Mouse (Mus musculus) forebrain, embryonic 16.5 days (tissue): ENCODE data around the gene Izumo2. TPM values are rescaled to one million over a fixed set of nuclear protein-coding genes. Genes with fewer than 3 reads are reported as not detected.

ENCODE experiments used
- ATAC-seq: fragments of 200-750 bp; cut with Nextera tagmentation; 2 replicates; pipeline ENCODE4 v1.8.0; 2017; ENCODE audit warnings: mild to moderate bottlenecking, moderate library complexity
- H3K27ac ChIP-seq: fragments of 300-500 bp; sonication (generic); 2 replicates; pipeline ENCODE4 v1.5.1; 2014; ENCODE audit warnings: low read length, control low read depth
- H3K27me3 ChIP-seq: fragments of 300-500 bp; sonication (generic); replicated peaks from 2 replicates; pipeline ENCODE4 v1.6.1; 2014; ENCODE audit warnings: low read length; ENCODE audit not compliant: control insufficient read depth, insufficient read depth
- H3K36me3 ChIP-seq: fragments of 300-500 bp; sonication (generic); 2 replicates; pipeline ENCODE4 v1.6.1; 2014; ENCODE audit not compliant: control insufficient read depth, insufficient read depth
- H3K4me1 ChIP-seq: fragments of 300-500 bp; sonication (generic); replicated peaks from 2 replicates; pipeline ENCODE4 v1.6.1; 2014; ENCODE audit warnings: low read length; ENCODE audit not compliant: control insufficient read depth, insufficient read depth
- H3K4me2 ChIP-seq: fragments of 300-500 bp; sonication (generic); 2 replicates; pipeline ENCODE4 v1.6.1; 2014; ENCODE audit warnings: mild to moderate bottlenecking, low read length, control low read depth
- H3K4me3 ChIP-seq: fragments of 300-500 bp; sonication (generic); replicated peaks from 2 replicates; pipeline ENCODE4 v1.5.1; 2014; ENCODE audit warnings: mild to moderate bottlenecking, low read length, control low read depth
- H3K9ac ChIP-seq: fragments of 300-500 bp; sonication (generic); replicated peaks from 2 replicates; pipeline ENCODE4 v1.6.1; 2014; ENCODE audit warnings: low read depth, low read length, control low read depth
- H3K9me3 ChIP-seq: fragments of 300-500 bp; sonication (generic); 2 replicates; pipeline ENCODE4 v1.6.1; 2016; ENCODE audit warnings: low read length; ENCODE audit not compliant: control insufficient read depth
- WGBS: fragments of 180-500 bp; shearing (Covaris S2); extraction: QIAGEN DNeasy Blood & Tissue Kit; methylation state at CpG from one replicate; pipeline ENCODE4 v1.1.7; 2014; 5-methylcytosine and 5-hydroxymethylcytosine counted together
- polyA plus RNA-seq: library from polyadenylated mRNA; unstranded; fragments of >200 nt; fragmentation: Nextera tagmentation; extraction: Ambion mirVana; gene quantifications from 2 replicates; pipeline ENCODE4 v1.2.1, GENCODE M21; 2015

Gene Izumo2
- not detected in 2 replicates for polyA plus RNA-seq

DNA sequence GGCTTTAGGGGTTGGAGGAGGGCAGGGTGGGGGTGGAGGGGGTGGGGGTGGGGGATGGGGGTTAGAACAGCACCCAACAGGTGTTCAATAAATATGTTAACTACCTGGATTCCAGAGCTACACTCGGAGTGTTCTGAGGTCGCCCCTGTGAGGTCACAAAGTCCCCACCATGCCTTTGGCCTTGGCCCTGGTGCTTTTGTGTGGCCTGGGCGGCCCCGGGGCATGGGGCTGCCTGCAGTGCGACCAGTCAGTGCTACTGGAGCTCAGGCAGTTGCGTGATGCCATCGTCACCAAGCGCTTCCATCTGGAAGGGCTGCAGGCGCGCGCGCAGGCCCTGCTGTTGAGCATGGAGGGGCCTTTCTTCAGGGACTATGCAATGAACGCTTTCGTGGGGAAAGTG lies at the start of gene Izumo2:
TSS of gene Izumo2 (plus strand) at position 169 of the 400 bp plus-strand sequence.
- Histone ChIP-seq H3K4me2 (no peak within 1 kb of the TSS), H3K9ac (no peak within 1 kb of the TSS), H3K27ac (no peak within 1 kb of the TSS), H3K9me3 (no peaks in the 10 kb centered on the region), H3K4me1 (no peaks in the 10 kb centered on the region), H3K36me3 (no peaks in the 10 kb centered on the region), H3K4me3 (no peak within 1 kb of the TSS), H3K27me3 (no peaks in the 10 kb centered on the region)
- WGBS, result 75% methylated on average over 14 of the region's 14 CpGs
- ATAC-seq, result no peak

DNA sequence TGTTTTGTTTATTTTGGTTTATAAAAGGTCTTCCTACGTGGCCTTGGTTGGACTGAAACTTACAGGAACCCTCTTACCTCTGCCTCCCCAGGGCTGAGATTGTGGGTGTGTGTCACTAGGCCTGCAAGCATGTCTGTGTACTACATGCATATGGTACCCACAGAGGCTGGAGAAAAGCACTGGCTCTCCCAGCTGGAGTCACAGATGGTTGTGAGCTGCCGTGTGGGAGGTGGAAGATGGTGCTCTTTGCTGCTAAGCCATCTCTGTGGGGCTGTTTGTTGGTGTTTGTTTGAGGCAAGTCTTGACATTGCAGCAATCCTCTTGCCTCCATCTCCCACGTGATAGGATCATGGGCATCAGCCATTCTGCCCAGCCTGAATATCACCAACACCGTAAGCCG lies 47.3 kb upstream of the Izumo2 start:
- Histone ChIP-seq H3K4me1 (no peaks in the 10 kb centered on the region), H3K9ac (no peak overlapping the region), H3K4me3 (no peak overlapping the region), H3K4me2 (no peak overlapping the region), H3K27me3 (no peaks in the 10 kb centered on the region), H3K9me3 (no peaks in the 10 kb centered on the region), H3K36me3 (no peaks in the 10 kb centered on the region), H3K27ac (no peak overlapping the region)
- 77% methylated on average over 5 of the region's 5 CpGs for WGBS
- ATAC-seq, result no peak; the same call in 1 of the 2 replicates

DNA sequence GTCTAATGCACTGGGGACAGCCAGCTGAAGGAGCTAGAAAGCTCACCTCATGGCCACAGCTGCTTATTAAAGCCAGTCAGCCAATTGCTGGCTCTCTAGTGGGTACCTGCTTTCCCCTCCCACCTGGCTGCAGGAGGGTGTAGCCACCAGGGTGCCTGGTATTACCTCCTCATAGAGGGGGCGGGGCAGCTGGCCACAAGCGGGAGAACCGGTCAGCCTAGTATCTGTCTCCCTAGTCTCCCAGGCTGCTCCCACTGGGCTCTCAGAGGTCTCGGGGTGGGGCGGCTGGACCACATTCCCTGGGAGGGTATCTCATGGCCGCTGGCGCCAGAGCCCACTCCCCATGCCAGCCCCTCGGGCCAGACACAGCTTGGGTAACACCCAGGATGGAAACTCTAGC lies 46.4 kb upstream of the Izumo2 start:
- ATAC-seq, result no peak
- Histone ChIP-seq H3K36me3 (no peaks in the 10 kb centered on the region), H3K27ac (no peak overlapping the region), H3K9me3 (0 out of 2 replicates have a peak, but pooled peaks cover 2% of the 10 kb centered on the region), H3K9ac (no peak overlapping the region), H3K4me3 (no peak overlapping the region), H3K4me2 (no peak overlapping the region), H3K27me3 (no peaks in the 10 kb centered on the region), H3K4me1 (no peaks in the 10 kb centered on the region)
- WGBS, result 17% methylated on average over 8 of the region's 8 CpGs

- Histone ChIP-seq H3K4me1 (no peaks in the 10 kb centered on the region), H3K27me3 (no peaks in the 10 kb centered on the region), H3K9ac (no peak overlapping the region), H3K9me3 (0 out of 2 replicates have a peak, but pooled peaks cover 2% of the 10 kb centered on the region), H3K4me3 (no peak overlapping the region), H3K4me2 (no peak overlapping the region), H3K36me3 (no peaks in the 10 kb centered on the region), H3K27ac (no peak overlapping the region)
- no peak for ATAC-seq
- 13% methylated on average over 3 of the region's 3 CpGs for WGBS
Measured at GRCm38 (mm10) chr7:44662569-44662968, 46.0 kb upstream of the Izumo2 start.

GRCm38 (mm10) chr7:44663546-44663945 lies 45.0 kb upstream of the Izumo2 start:
- no peaks in the 10 kb centered on the region for H3K36me3 ChIP-seq
- no peak for ATAC-seq
- H3K4me2 ChIP-seq, result no peak overlapping the region
- no peaks in the 10 kb centered on the region for H3K27me3 ChIP-seq
- 0 out of 2 replicates have a peak, but pooled peaks cover 2% of the 10 kb centered on the region for H3K9me3 ChIP-seq
- H3K27ac ChIP-seq, result no peak overlapping the region
- no peak overlapping the region for H3K4me3 ChIP-seq
- WGBS, result 85% methylated on average over 5 of the region's 5 CpGs
- no peaks in the 10 kb centered on the region for H3K4me1 ChIP-seq
- no peak overlapping the region for H3K9ac ChIP-seq

DNA sequence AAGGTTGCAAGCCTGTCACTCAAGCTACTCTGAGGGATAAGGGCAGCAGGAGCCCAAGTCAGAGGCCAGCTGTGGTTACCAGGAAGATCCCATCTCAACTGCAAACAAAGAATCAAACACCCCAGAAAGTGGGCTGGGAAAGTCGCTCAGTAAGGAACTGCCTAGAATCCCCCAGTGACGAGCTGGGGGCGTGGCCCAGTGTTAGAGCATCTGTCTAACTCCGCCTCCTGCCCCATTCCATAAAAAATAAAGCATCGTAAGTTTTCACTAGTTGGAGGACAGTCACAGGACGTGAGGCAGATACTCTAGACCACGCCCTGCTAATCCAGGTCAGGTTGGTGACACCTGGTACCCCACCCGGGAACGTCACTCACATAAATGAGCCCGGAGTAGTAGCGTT lies 43.8 kb upstream of the Izumo2 start:
- H3K4me2 ChIP-seq, result no peak overlapping the region
- no peak for ATAC-seq
- H3K36me3 ChIP-seq, result no peaks in the 10 kb centered on the region
- no peak overlapping the region for H3K4me3 ChIP-seq
- peaks cover 5% of the 10 kb centered on the region for H3K27me3 ChIP-seq
- WGBS, result 45% methylated on average over 11 of the region's 11 CpGs
- H3K9me3 ChIP-seq, result 0 out of 2 replicates have a peak, but pooled peaks cover 2% of the 10 kb centered on the region
- no peak overlapping the region for H3K27ac ChIP-seq
- no peak overlapping the region for H3K9ac ChIP-seq
- H3K4me1 ChIP-seq, result no peaks in the 10 kb centered on the region

DNA sequence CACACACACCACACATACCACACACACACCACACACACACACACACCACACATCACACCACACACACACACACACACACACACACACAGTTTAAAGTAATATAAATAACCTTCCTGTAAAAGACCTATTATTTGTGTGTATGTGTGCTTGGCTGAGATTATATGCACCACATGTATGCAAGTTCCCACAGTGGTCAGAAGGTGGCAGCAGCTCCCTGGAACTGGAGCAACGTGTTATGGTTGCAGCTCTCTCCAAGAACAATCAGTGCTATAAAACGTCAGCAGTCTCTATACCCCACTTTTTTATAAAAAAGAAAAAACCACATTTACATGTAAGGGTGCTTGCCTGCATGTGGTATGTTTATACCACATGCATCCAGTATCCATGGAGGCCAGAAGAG lies 42.1 kb upstream of the Izumo2 start:
- no peak overlapping the region for H3K9ac ChIP-seq
- H3K4me2 ChIP-seq, result no peak overlapping the region
- peaks cover 9% of the 10 kb centered on the region for H3K4me1 ChIP-seq
- 0 out of 2 replicates have a peak, but pooled peaks cover 2% of the 10 kb centered on the region for H3K9me3 ChIP-seq
- no peak overlapping the region for H3K27ac ChIP-seq
- 77% methylated on average over 2 of the region's 2 CpGs for WGBS
- no peak for ATAC-seq
- H3K4me3 ChIP-seq, result no peak overlapping the region
- no peaks in the 10 kb centered on the region for H3K36me3 ChIP-seq
- peaks cover 5% of the 10 kb centered on the region for H3K27me3 ChIP-seq

- 0 out of 2 replicates have a peak, but pooled peaks cover 2% of the 10 kb centered on the region for H3K9me3 ChIP-seq
- H3K9ac ChIP-seq, result no peak overlapping the region
- peaks cover 5% of the 10 kb centered on the region for H3K27me3 ChIP-seq
- no peak overlapping the region for H3K4me2 ChIP-seq
- no peak overlapping the region for H3K27ac ChIP-seq
- WGBS, result 61% methylated on average over 13 of the region's 13 CpGs
- ATAC-seq, result no peak
- no peak overlapping the region for H3K4me3 ChIP-seq
- H3K4me1 ChIP-seq, result peaks cover 9% of the 10 kb centered on the region
- H3K36me3 ChIP-seq, result no peaks in the 10 kb centered on the region
Measured at GRCm38 (mm10) chr7:44667996-44668738, 40.4 kb upstream of the Izumo2 start.

- H3K36me3 ChIP-seq, result no peaks in the 10 kb centered on the region
- peaks cover 9% of the 10 kb centered on the region for H3K4me1 ChIP-seq
- 14% methylated on average over 21 of the region's 21 CpGs for whole genome bisulfite sequencing
- no peak overlapping the region for H3K9ac ChIP-seq
- H3K9me3 ChIP-seq, result 0 out of 2 replicates have a peak, but pooled peaks cover 2% of the 10 kb centered on the region
- ATAC-seq, result no peak
- no peak overlapping the region for H3K27ac ChIP-seq
- H3K27me3 ChIP-seq, result peaks cover 5% of the 10 kb centered on the region
- no peak overlapping the region for H3K4me3 ChIP-seq
- no peak overlapping the region for H3K4me2 ChIP-seq
Measured at GRCm38 (mm10) chr7:44669103-44669502, 39.4 kb upstream of the Izumo2 start.
